Mouse (Mus musculus): ENCODE measurements around the gene Arhgef25.

Arhgef25 gene

DNA sequence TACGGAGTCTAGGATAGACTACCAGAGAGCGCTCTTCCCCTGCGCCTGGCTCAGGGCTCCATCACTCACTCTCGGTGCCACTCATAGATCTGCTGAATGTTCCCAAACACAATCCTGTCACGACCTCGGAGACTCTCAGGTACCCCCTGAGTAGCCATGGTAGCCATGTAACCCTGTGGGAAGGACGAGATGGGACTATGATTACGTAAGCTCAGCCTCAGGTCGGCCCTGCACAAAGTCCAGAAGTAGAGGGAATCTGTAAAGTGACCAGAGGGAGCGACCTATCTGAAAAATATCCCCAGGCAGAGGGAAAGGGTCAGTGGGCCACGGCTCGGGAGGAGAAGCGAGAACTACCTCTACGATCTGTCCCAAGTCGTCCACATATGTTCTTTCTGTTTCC is 4.4 kb downstream of the Arhgef25 start:
- DNase-seq (ENCODE audit: low spot score), result peak; percentile 6

DNA sequence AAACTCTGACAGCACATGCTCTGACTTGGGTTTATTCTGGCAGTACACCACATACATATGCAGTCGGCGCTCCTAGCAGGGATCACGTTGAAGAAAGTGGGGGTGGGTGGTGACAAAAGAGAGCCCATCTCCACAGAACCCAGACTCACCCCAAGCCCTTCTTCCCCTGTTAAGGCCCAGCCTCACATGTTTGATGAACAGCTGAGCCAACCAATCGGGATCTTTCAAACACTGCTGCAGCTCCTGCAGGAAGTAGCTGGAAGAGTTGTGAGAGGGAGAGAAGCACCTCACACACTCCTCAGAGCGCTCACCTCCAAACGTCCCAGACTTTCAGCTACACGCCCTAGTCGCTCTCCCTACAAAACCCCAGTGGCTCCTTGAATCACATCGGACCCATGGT is 4.8 kb downstream of the Arhgef25 start:
- peak; percentile 39 for DNase-seq (ENCODE audit: low spot score)

DNA sequence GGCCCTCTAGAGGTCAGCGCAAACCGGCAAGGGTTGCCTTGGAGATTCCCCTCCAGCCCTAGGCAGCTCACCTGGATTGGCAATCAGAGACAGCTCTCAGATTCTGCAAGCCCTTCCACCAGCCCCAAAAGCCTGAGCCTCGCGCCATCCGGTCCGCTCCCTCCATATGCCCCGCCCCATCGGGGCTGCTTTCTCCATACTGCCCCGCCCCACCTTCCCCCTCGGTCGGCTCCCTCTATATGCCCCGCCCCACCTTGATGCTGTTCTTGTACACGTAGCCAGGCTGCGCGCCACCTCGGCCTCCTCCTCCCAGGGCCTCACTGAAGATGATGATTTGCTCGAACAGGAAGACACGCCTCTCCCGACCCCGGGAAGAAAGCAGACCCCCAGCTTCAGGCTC is 6.1 kb downstream of the Arhgef25 start:
- DNase-seq (ENCODE audit: low spot score), result no peak

DNA sequence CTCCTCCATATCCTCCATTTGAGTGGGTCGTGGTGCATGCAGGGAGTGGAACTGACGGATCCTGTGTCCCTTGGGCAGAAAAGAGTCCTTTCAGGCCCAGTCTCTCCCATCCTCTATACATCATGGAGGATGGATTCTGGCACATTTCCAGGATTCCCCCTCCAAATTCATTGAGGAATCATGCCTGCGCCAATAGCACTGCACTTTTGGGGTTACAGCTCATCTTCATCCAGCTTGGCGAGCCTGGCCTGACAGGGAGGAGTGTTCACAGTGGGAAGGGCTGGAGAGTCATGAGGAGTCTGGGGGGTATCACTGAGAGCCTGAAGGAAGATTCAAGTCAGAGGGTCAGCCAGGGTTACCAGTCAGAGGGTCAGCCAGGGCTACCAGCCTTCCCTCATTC is 7.3 kb downstream of the Arhgef25 start:
- no peak for DNase-seq (ENCODE audit: low spot score)

DNA sequence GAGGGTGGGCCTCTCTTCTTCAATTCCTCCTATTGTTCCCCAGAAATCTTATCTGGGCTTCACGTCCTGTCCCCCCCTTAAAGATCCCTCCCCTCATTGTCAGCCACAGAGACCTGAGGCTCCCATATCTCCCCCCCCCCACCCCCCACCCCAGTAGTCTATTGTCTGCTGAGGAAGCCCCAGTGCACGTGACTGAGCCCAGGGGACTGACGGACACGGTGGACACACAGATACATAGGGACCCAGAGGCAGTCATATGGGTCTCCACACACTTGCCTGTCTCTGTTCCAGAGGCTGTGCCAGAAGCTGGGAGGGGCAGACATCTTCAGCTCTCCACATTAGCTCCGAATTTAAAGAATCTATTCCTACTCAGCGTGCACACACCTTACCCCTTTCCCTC is 8.3 kb downstream of the Arhgef25 start:
- DNase-seq (ENCODE audit: low spot score), result no peak

DNA sequence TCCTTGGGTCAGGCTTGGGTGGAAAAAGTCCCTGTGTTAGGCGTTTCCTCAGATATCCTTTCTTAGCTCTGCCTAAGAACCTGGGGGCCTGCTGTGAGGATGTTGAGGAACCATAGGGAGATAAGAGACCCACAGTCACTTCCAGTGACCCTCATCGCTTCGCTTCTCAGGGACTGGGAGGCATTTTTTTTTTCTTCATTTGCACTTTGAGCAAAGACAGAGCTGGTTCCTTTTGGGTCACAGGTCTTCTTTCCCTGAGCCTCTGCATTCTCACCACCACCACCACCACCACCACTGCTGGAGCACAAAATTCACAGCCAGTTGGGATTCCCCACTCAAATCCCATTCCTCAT is 9.2 kb downstream of the Arhgef25 start:
- DNase-seq (ENCODE audit: low spot score), result no peak

DNA sequence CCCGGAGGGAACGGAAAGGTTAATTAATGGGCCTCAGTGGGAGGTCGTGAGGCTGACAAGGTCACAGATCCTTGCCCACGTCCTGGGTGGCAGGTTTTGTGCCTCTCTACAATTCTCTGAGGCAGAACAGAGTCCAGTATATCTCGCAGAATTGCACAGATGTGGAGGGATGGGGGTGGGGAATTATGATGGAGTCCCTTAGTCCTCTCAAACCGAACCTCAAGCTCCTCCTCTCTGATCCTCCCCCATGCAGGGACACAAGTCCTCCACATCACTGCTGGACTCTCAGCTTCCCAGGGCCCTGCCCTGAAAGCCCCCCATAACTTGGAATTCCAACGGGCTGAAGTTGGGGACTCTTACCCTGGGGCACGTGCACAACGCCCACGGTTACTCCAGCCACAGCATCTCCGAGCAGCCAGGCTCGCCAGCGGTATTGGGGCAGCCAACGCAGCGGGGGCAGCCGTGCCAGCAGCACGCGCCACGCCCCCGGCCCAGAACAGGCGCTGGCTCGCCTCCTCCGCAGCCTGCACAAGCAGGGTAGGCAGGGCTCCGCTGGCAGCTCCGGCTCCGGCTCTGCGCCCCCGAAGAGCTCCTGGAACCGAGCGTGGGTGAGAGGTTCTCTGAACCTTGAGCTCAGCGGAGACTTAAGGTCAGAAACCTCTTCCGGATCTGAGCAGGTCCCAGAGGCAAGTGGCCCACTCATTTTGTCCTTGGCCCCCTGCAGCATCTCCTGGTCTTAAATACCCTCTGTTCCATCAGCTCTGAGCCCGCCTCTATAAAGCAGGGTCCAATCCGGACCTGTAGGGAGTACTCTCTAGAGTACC is 9.8 kb downstream of the Arhgef25 start, which contains the start of gene Slc26a10:
Gene Slc26a10, minus strand, starts transcription at position 775 of the 824 bp plus-strand sequence.
- peak; percentile 50 for DNase-seq (ENCODE audit: low spot score)

DNA sequence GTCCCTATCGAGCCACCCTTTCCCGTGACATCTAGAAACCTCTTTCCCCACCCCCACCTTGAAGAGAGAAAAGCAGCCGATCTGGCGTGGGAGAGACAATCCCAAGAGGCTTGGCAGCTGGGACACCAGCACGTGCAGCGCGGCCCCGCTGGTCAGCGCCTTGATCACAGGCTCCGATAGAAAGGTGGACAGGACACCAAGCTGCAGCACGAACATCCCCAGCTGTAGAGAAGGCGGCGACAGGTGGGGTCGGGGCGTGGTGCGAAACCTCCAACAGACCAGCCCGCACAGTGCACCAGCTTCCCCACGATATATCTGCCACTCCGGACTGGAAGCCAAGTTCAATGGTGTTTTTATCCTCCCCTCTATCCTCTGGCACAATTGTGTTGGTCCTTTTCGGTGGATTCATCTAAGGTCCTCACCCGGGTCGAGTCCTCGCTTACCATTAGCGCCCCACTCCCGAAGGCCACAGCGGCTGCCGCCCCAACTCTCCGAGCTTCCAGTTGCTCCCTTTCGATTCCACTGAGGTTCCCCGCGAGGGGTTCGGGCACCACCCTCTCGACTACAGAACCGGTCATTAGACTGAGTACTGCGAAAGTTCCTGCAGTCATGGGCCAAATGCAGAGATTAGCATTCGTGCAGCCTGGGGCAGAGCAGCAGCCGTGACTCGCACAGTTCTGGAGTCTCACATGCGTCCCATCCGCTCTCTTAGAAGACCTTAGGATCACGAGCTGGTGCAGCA is 11.4 kb downstream of the Arhgef25 start:
- peak; percentile 15 for DNase-seq (ENCODE audit: low spot score)

DNA sequence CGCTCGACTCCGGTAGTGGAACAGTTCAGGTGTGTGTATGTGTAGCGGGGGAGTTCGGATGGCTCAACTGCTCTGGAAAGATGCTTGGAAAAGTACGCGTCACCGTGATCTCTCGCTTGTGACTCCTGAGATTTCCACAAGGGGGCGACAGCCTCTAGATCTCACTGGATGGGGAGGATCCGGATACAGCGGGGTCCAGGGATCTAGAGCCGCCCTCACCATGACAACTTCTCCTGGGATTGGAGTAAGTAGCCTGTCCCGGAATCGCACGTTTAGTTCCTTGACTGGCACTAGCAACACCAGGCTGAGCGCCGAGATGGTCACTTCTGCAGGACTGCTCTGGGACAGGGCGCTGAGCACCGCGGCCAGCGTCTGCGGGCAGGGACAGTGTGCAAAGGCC is 12.2 kb downstream of the Arhgef25 start:
- peak; percentile 79 for DNase-seq (ENCODE audit: low spot score)

DNA sequence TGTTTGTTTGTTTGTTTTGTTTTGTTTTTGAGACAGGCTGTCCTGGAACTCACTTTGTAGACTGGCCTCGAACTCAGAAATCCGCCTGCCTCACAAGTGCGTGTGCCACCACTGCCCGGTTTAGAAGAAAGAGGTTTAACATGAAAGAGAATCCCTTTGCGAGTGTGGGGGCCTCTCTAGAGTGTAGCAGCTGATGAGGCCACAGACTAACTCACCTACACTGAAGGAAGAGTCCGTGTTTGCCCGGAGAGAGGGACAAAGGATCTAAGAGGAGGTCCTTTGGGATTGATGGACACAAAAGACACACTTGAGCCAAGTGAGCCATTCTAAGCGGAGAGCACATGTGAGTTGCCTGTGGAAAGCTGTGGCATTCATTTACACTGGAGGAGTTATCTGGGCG is 12.6 kb downstream of the Arhgef25 start:
- no peak for DNase-seq (ENCODE audit: low spot score)

DNA sequence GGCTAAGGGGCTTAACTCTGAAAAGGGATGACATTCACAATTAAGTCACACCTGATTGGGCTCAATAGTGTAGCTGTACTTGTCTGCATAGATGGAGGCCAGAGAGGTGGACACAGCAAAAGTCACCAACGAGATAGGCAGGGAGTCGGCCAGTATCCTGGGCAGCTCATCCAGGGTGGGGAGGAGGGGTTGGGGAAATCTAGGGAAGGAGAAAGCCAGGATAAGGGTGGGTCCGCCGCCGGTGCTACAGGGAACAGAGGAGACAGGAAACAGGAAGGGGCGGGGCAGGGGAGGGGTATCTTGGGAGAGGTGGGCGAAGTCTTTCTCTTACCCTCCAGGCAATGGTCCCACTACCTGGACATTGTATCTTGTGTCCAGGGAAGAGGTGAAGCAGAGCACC is 13.1 kb downstream of the Arhgef25 start:
- no peak for DNase-seq (ENCODE audit: low spot score)

DNA sequence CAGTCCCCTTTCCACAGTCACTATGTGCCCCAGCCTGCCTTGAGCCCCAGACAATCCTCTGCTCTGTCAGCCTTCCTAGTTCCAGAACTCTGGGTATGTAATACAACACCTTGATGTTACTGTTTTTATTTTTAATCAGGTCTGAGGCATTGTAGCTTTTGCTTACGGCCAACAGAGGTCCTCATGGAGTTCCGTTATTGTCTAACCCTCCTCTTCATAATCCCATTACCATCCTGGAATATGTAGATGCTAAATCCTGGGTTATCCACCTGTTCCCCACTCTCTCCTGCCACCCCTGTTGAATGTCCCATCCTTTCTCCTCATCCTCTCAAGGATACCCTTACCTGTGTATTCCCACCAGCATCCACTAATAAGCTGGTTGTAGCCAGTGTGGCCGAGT is 13.7 kb downstream of the Arhgef25 start:
- DNase-seq (ENCODE audit: low spot score), result no peak

DNA sequence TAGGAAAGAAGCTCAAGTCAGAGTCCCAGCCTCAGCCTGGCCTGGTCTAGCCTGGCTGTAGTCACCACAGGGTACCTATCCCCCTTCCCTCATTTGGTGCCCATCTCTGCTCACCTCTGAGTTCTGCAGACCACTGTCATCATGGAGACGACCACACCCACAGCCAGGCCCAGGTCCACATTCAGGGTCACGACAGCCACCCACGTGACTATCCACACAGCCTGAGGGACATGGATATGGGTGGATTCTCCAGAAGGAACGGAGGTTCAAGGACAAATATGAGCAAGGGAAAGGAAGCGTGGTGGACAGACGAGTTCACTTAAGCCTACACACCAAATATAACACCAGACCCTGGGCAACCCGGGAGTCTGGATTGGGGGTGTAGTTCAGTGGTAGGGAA is 15.7 kb downstream of the Arhgef25 start:
- DNase-seq (ENCODE audit: low spot score), result no peak

DNA sequence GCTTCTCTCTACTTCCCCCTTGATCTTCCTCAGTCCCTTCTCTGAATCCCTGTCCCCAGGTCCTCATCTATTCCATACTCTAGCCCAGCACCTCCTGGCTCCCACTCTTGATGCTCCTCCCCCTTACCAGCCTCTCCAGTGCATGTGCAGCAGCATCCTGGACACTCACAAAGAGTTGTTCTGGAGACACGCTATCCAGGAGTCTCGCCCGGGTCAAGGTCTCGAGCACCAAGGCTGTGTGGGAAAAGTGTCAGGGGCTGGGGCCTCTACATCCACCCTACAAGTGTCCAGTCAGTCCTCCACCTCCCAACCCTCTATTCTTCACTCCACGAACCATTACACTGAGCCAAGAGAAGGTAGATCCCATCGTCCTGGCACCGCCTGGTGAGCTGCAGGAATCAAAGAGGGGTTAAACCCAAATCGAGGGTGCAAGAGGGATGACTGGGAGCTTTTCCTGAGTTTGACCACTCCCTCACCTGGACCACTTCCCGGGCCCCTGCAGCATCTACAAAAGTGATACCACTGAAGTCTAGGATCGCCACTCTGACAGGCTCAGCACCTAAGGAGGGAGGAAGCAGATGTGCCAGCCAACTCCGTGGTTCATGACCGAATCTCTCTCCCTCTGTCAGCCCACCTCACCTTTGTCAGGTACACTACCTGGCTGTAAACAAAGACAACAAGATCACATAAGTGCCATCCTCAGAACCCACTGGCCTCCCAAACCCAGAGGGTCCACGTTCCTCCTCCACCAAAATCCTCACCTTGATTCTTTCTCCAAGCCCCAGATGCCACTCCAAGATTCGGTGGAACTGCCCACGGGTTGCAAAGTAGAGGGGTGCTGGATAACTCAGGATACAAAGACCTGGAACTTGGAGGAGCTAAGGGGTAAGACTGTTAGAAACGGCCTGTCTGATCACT is 16.5 kb downstream of the Arhgef25 start:
- no peak for DNase-seq (ENCODE audit: low spot score)

DNA sequence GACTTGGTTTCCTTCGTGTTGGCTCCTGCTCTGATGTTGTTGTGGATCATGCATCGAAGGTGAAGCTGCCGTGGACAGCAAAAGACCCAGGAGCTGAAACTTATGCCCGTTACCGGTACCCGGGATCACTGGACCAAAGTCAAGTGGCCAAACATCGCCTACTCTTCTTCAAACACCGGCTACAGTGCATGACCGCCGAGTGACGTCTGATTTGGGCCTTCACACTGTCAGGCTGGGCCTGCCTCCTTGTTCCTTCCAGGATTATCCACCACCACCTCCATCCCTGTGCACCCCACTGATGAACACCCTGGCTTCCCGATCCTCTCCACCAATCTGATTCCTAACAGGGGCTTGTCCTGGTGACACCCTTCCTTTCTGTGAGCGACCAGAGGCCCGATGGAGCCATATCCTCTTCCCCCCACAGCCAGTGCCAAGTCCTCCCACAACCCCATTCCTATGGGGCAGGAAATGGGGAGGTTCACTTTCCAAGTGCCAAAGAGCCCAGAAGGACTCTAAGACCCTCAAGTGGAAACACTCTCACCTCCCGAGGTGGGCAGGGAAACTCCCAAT is 18.2 kb downstream of the Arhgef25 start:
- no peak for DNase-seq (ENCODE audit: low spot score)

DNA sequence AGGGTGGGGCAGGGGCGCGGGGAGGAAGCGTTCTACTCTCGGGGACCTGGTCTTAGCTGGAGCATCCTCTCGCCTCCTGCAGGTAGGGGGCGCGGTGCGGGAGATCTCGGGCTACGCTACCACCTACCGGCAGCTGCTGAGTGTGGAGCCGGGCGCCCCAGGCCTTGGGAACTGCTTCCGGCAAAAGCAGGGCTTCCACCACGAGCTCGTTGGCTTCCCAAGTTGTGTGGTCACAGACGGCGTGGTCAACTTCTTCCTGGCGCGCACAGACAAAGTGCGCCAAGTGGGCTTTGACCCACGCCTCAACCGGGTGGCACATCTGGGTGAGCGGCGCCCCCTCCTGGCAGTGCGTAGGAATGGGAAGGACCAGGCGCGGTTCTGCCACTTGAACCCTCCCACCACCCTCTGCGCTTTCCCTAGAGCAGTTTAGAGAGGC is 19.0 kb downstream of the Arhgef25 start:
- peak; percentile 62 for DNase-seq (ENCODE audit: low spot score)

DNA sequence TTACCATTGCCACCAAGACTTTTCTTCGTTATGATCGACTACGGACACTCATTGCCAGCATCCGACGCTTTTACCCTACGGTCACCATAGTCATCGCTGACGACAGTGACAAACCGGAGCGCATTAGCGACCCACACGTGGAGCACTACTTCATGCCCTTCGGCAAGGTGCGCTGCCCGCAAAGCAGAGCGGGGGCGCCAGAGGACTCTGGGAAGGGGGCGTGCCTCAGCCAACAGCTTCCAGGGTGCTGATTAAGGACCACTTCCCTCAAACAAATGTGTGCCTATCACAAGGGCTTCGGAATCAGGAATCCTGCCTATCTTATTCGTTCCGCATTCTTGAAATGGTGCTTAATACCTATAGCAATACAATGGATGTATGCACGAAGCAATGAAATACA is 19.9 kb downstream of the Arhgef25 start:
- peak; percentile 23 for DNase-seq (ENCODE audit: low spot score)

DNA sequence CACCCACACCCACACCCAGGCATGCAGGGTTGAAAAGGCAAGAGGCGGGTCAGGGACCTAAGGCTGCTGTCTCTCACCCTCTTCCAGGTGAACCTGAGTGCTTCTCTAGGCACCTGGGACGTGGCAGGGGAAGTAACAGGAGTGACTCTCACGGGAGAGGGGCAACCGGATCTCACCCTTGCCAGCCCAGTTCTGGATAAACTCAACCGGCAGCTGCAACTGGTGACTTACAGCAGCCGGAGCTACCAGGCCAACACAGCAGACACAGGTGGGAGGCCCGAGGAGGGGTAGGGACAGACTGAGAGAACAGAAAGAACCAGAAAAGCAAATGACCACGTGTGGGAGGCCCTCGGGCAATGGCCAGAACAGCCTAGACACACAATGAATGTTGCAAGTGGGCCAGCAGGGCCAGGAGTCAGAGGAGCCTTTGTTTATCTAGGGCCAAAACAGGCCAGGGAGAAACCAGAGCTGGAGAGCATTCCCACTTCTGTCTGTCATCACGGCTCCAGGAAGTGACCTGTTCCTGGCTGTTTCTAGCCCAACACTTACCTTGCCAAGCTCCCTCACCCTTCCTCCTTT is 22.2 kb downstream of the Arhgef25 start:
- DNase-seq (ENCODE audit: low spot score), result peak; percentile 24

DNA sequence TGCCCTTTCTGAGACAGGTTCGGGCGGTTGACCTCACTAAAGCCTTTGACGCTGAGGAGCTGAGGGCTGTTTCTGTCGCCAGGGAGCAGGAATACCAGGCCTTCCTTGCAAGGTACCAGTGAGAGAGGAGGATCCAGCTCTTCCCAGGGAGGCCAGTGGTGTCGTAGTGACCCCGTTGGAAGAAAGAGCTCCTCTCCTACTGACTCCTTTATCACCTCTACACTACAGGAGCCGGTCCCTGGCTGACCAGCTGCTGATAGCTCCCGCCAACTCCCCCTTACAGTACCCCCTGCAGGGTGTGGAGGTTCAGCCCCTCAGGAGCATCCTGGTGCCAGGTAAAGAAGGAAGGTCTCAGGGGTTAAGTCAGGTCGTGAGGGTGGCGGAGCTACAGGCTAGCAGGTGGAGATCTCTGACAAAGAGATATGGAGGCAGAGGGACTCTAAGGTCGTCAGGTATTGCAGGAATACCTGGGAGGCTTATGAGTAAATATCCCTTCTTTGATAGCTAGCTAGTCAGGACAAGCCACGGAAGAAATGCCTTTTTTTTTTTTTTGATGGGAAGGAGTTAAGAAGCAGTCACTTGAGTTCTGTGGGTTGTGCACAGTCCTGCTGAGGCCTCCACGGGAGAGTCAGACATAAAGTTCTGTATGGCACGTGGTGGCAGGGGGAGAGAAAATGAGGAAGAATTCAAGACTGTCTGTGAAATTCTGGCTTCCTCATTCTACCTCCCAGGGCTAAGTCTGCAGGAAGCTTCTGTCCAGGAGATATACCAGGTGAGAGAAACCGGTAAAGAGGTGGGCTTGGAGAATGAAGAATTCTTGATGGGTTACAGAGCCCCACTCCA is 22.9 kb downstream of the Arhgef25 start:
- DNase-seq (ENCODE audit: low spot score), result peak; percentile 6

DNA sequence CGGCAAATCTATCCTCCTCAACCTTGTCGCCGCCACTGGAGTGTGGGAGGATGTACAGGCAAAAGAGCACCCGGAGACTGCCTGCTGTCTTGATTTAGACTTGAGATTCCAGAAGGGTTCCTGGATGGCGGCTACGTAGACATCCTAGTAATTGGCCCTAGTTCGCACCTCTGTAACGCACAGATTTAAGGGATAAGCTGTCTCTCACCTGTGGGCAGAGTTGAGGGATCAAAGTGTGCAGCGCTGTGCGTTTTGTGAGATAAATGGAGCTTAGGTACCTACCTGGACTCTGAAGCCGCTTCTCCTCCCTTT is 23.5 kb downstream of the Arhgef25 start:
- DNase-seq (ENCODE audit: low spot score), result no peak

Measured in layer of hippocampus, adult 11-12 months (tissue).